Mouse (Mus musculus) lung, postnatal 0 days (tissue): Measurements from ENCODE around the gene Ifit1. TPM values are rescaled to one million over a fixed set of nuclear protein-coding genes. Genes with fewer than 3 reads are reported as not detected.

Experiments
- ATAC-seq: fragments of 200-750 bp; cut with Nextera tagmentation; 2 replicates; pipeline ENCODE4 v1.8.0; 2017; ENCODE audit warnings: moderate library complexity
- DNase-seq: peaks from one replicate; pipeline ENCODE4 v3.0.0-alpha.2; 2016; ENCODE audit warnings: low spot score
- H3K27ac ChIP-seq: fragments of 300-500 bp; sonication (generic); 2 replicates; pipeline ENCODE4 v1.5.1; 2014; ENCODE audit warnings: antibody characterized with exemption, mild to moderate bottlenecking, low read length, mixed read lengths
- H3K27me3 ChIP-seq: fragments of 300-500 bp; sonication (generic); replicated peaks from 2 replicates; pipeline ENCODE4 v1.6.1; 2014; ENCODE audit warnings: low read length, mixed read lengths; ENCODE audit not compliant: insufficient read depth
- H3K36me3 ChIP-seq: fragments of 300-500 bp; sonication (generic); 2 replicates; pipeline ENCODE4 v1.6.1; 2014; ENCODE audit warnings: low read length, mixed read lengths; ENCODE audit not compliant: insufficient read depth
- H3K4me1 ChIP-seq: fragments of 300-500 bp; sonication (generic); 2 replicates; pipeline ENCODE4 v1.6.1; 2014; ENCODE audit warnings: antibody characterized with exemption, low read depth, low read length, mixed read lengths; ENCODE audit not compliant: insufficient read depth
- H3K4me2 ChIP-seq: fragments of 300-500 bp; sonication (generic); replicated peaks from 2 replicates; pipeline ENCODE4 v1.6.1; 2014; ENCODE audit warnings: low read depth, mild to moderate bottlenecking, low read length, moderate library complexity, mixed read lengths
- H3K4me3 ChIP-seq: fragments of 300-500 bp; sonication (generic); 2 replicates; pipeline ENCODE4 v1.5.1; 2014; ENCODE audit warnings: low read depth, low read length
- H3K9ac ChIP-seq: fragments of 300-500 bp; sonication (generic); replicated peaks from 2 replicates; pipeline ENCODE4 v1.6.1; 2014; ENCODE audit warnings: low read depth, mild to moderate bottlenecking
- H3K9me3 ChIP-seq: fragments of 300-500 bp; sonication (generic); 2 replicates; pipeline ENCODE4 v1.6.1; 2016; ENCODE audit warnings: low read length, mixed read lengths
- CTCF ChIP-seq: IDR thresholded peaks from 2 replicates; pipeline ENCODE4 v1.5.1; 2016; ENCODE audit warnings: antibody characterized with exemption, mild to moderate bottlenecking
- EP300 ChIP-seq: IDR thresholded peaks from 2 replicates; pipeline ENCODE4 v1.6.1; 2016; ENCODE audit warnings: antibody characterized with exemption, mild to moderate bottlenecking, control low read depth
- WGBS: fragments of 180-500 bp; shearing (Covaris S2); extraction: QIAGEN DNeasy Blood & Tissue Kit; methylation state at CpG from one replicate; pipeline ENCODE4 v1.1.7; 2014; 5-methylcytosine and 5-hydroxymethylcytosine counted together
- polyA plus RNA-seq: library from polyadenylated mRNA; unstranded; fragments of >200 nt; fragmentation: Nextera tagmentation; extraction: Ambion mirVana; gene quantifications from 2 replicates; pipeline ENCODE4 v1.2.1, GENCODE M21; 2015

Ifit1 gene
- polyA plus RNA-seq, 1 experiment from 2014 or later = 3.8 TPM

DNA sequence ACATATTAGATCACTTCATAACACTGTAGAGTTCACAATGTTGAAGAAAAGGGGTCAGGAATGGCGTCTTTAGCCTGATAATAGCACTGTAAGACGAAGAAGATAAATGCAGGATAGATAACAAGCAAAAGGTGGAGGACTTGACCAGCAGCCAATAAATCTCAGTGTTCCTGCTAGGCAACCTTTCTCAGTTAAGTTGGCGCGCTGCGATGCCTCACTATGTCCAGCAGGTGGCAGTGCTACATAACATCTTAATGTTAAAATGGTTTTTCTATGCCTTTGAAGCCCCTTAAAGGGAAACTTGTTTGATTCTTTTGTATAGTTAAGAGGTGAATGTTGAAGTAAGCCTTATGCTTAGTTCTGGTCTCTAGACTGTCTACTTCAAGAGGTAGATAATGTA, 25.5 kb downstream of the Ifit1 start:
- Histone ChIP-seq H3K9me3 (no peaks in the 10 kb centered on the region), H3K4me1 (no peaks in the 10 kb centered on the region), H3K36me3 (no peaks in the 10 kb centered on the region), H3K4me2 (no peak overlapping the region), H3K27ac (no peak overlapping the region), H3K27me3 (no peaks in the 10 kb centered on the region), H3K9ac (no peak overlapping the region), H3K4me3 (no peak overlapping the region)
- WGBS = under 1% methylated on average over 5 of the region's 5 CpGs
- ATAC-seq = 0 out of 2 replicates have a peak, but pooled peaks have one; percentile 13
- TF ChIP-seq EP300 (no peak), CTCF (peak; percentile 96)
- DNase-seq = peak; percentile 79

- DNase-seq = peak; percentile 52
- 36% methylated on average over 7 of the region's 7 CpGs for WGBS
- H3K4me2 ChIP-seq = no peak overlapping the region
- TF ChIP-seq EP300 (0 out of 2 replicates have a peak, but pooled peaks have one; percentile 12), CTCF (no peak)
- no peaks in the 10 kb centered on the region for H3K36me3 ChIP-seq
- H3K9me3 ChIP-seq = no peaks in the 10 kb centered on the region
- peak; percentile 60; the same call in 1 of the 2 replicates for ATAC-seq
- no peak overlapping the region for H3K4me3 ChIP-seq
- no peak overlapping the region for H3K9ac ChIP-seq
- no peak overlapping the region for H3K27ac ChIP-seq
- H3K4me1 ChIP-seq = no peaks in the 10 kb centered on the region
- H3K27me3 ChIP-seq = no peaks in the 10 kb centered on the region
Measured at GRCm38 (mm10) chr19:34673476-34673875, 32.8 kb downstream of the Ifit1 start.

GRCm38 (mm10) chr19:34678428-34678827, 37.8 kb downstream of the Ifit1 start:
- Histone ChIP-seq H3K9me3 (no peaks in the 10 kb centered on the region), H3K4me2 (no peak overlapping the region), H3K27me3 (no peaks in the 10 kb centered on the region), H3K36me3 (no peaks in the 10 kb centered on the region), H3K4me1 (no peaks in the 10 kb centered on the region), H3K27ac (no peak overlapping the region), H3K9ac (no peak overlapping the region), H3K4me3 (no peak overlapping the region)
- ATAC-seq (no peak), DNase-seq (no peak)
- WGBS = 87% methylated on average over 4 of the region's 4 CpGs
- no peak for TF ChIP-seq EP300
- no peak for TF ChIP-seq CTCF

DNA sequence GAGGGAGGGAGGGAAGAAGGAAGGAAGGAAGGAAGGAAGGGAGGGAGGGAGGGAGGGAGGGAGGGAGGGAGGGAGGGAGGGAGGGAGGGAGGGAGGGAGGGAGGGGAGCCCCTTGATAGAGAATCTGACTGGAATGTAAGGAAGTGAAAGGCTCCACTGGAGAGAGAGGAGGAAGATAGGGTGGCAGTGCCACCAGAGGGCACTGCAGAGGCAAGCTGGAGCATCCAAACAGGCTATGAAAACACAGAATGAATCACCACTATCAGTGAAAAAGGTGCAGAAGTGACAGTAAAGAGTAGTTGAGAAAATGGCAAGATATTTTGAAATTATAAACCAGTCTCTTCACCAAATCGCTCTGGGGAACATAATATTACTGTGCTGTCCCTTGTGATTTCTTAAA, 44.2 kb downstream of the Ifit1 start:
- WGBS = 56% methylated on average over 1 of the region's 1 CpGs
- no peaks in the 10 kb centered on the region for H3K4me1 ChIP-seq
- no peaks in the 10 kb centered on the region for H3K9me3 ChIP-seq
- H3K4me2 ChIP-seq = no peak overlapping the region
- no peaks in the 10 kb centered on the region for H3K27me3 ChIP-seq
- ATAC-seq = peak; percentile 53; the same call in 1 of the 2 replicates
- no peak overlapping the region for H3K4me3 ChIP-seq
- H3K9ac ChIP-seq = no peak overlapping the region
- DNase-seq = peak; percentile 79
- no peaks in the 10 kb centered on the region for H3K36me3 ChIP-seq
- H3K27ac ChIP-seq = no peak overlapping the region
- TF ChIP-seq CTCF = peak; percentile 82
- TF ChIP-seq EP300 = 0 out of 2 replicates have a peak, but pooled peaks have one; percentile 11

GRCm38 (mm10) chr19:34685530-34685929, 44.9 kb downstream of the Ifit1 start:
- no peak overlapping the region for H3K4me3 ChIP-seq
- 91% methylated on average over 1 of the region's 1 CpGs for WGBS
- no peak overlapping the region for H3K9ac ChIP-seq
- DNase-seq (no peak), ATAC-seq (no peak)
- no peaks in the 10 kb centered on the region for H3K36me3 ChIP-seq
- no peak overlapping the region for H3K4me2 ChIP-seq
- H3K27ac ChIP-seq = no peak overlapping the region
- H3K4me1 ChIP-seq = no peaks in the 10 kb centered on the region
- no peaks in the 10 kb centered on the region for H3K9me3 ChIP-seq
- H3K27me3 ChIP-seq = no peaks in the 10 kb centered on the region
- TF ChIP-seq EP300 (no peak), CTCF (no peak)

DNA sequence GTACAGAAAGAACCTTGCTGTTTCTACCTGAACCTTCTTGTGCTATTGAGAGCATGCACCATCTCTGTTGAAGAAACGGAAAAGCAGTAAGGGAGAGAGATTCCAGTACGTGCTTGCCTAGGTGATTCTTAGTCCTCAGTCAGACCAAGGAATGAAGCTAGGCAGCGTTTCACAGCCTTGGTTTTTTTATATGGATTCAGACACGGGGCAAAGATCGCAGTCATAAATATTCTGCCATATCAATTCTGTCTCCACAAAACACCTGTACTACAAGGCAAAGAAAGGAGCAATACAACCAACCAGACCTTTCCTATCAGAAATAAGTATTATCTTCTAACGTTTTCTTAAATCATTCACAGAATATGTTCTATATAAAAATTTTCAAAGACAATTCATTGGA, 50.7 kb downstream of the Ifit1 start:
- TF ChIP-seq EP300 = no peak
- no peak for TF ChIP-seq CTCF
- ATAC-seq (no peak), DNase-seq (no peak)
- Histone ChIP-seq H3K4me3 (no peak overlapping the region), H3K27me3 (no peaks in the 10 kb centered on the region), H3K4me1 (no peaks in the 10 kb centered on the region), H3K9ac (no peak overlapping the region), H3K36me3 (no peaks in the 10 kb centered on the region), H3K4me2 (no peak overlapping the region), H3K27ac (no peak overlapping the region), H3K9me3 (no peaks in the 10 kb centered on the region)
- 79% methylated on average over 6 of the region's 6 CpGs for WGBS
